Mouse (Mus musculus): Measurements from ENCODE around the gene Tmem86a. TPM values are rescaled to one million over a fixed set of nuclear protein-coding genes. Genes with fewer than 3 reads are reported as not detected.

Tmem86a gene
- polyA plus RNA-seq (2014; fragmentation: Illumina TruSeq; extraction: RNeasy Lipid Tissue Mini Kit (QIAGEN cat#74804); ENCODE audit: low read depth, low replicate concordance): 18.6 TPM

DNA sequence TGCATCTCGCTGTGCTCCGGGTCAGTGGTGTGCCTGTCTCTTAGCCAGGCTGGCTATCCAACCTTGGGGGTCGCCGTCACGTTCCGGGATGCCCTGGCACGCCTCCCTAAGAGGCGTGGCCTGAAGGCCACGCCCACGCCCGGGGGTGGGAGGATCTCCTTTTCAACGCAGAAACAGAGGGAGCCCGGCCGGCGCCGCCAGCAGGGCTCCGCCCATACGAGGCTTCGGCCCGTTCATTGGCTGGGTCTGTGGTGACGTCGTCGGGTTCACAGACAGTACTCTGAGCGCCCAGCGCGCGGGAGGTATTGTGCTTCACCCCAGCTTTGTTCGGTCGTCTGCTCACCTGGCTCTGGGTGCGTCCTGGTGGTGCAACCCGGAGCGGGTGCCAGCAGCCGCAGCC, at the start of gene Tmem86a:
TSS of gene Tmem86a (plus strand) at position 236 of the 400 bp plus-strand sequence.

GRCm38 (mm10) chr7:47008168-47008993, 42.0 kb upstream of the Tmem86a start, which contains the start of gene Spty2d1:
Gene Spty2d1 (minus strand): TSS chr7:47008411.

Other genes with a start within 250 kb of the Tmem86a start
- gene Ldha, start 209.1 kb upstream of the Tmem86a start, polyA plus RNA-seq (2014; fragmentation: Illumina TruSeq; extraction: RNeasy Lipid Tissue Mini Kit (QIAGEN cat#74804); ENCODE audit: low read depth, low replicate concordance): 398 TPM
- gene Ldhc, start 189.4 kb upstream of the Tmem86a start, polyA plus RNA-seq (2014; fragmentation: Illumina TruSeq; extraction: RNeasy Lipid Tissue Mini Kit (QIAGEN cat#74804); ENCODE audit: low read depth, low replicate concordance): 73.9 TPM
- gene Tsg101, start 130.6 kb upstream of the Tmem86a start, polyA plus RNA-seq (2014; fragmentation: Illumina TruSeq; extraction: RNeasy Lipid Tissue Mini Kit (QIAGEN cat#74804); ENCODE audit: low read depth, low replicate concordance): 89.0 TPM
- gene Uevld, start 92.1 kb upstream of the Tmem86a start, polyA plus RNA-seq (2014; fragmentation: Illumina TruSeq; extraction: RNeasy Lipid Tissue Mini Kit (QIAGEN cat#74804); ENCODE audit: low read depth, low replicate concordance): 15.0 TPM
- 45.0 TPM for gene Gm9999, start 67.0 kb upstream of the Tmem86a start, polyA plus RNA-seq (2014; fragmentation: Illumina TruSeq; extraction: RNeasy Lipid Tissue Mini Kit (QIAGEN cat#74804); ENCODE audit: low read depth, low replicate concordance)
- gene Spty2d1, start 42.2 kb upstream of the Tmem86a start, polyA plus RNA-seq (2014; fragmentation: Illumina TruSeq; extraction: RNeasy Lipid Tissue Mini Kit (QIAGEN cat#74804); ENCODE audit: low read depth, low replicate concordance): 20.6 TPM
- gene Ptpn5, start 83.1 kb downstream of the Tmem86a start, polyA plus RNA-seq (2014; fragmentation: Illumina TruSeq; extraction: RNeasy Lipid Tissue Mini Kit (QIAGEN cat#74804); ENCODE audit: low read depth, low replicate concordance): 51.8 TPM
- gene Mrgpra6, start 154.3 kb downstream of the Tmem86a start, polyA plus RNA-seq (2014; fragmentation: Illumina TruSeq; extraction: RNeasy Lipid Tissue Mini Kit (QIAGEN cat#74804); ENCODE audit: low read depth, low replicate concordance): not detected
- gene Mrgpra9, start 202.2 kb downstream of the Tmem86a start, polyA plus RNA-seq (2014; fragmentation: Illumina TruSeq; extraction: RNeasy Lipid Tissue Mini Kit (QIAGEN cat#74804); ENCODE audit: low read depth, low replicate concordance): not detected